Mouse (Mus musculus) spleen, postnatal 10 days (tissue): ENCODE measurements at regions not wholly inside any gene's neighbourhood (a gene's known extent, or its start where the extent isn't known, plus 50 kb on each side); places are given as distances from the start of the nearest gene placed in this dataset.
"Not testable (repeated sequence)": the region's sequence is repeated elsewhere in the genome, so short reads cannot be mapped to it uniquely, and the experiment has no call there.

Experiments used
- DNase-seq, 2 experiments: peaks; one replicate each; pipeline ENCODE4 v3.0.0; 2021 to 2022; ENCODE audit warnings: low spot score in 2 of 2

DNA sequence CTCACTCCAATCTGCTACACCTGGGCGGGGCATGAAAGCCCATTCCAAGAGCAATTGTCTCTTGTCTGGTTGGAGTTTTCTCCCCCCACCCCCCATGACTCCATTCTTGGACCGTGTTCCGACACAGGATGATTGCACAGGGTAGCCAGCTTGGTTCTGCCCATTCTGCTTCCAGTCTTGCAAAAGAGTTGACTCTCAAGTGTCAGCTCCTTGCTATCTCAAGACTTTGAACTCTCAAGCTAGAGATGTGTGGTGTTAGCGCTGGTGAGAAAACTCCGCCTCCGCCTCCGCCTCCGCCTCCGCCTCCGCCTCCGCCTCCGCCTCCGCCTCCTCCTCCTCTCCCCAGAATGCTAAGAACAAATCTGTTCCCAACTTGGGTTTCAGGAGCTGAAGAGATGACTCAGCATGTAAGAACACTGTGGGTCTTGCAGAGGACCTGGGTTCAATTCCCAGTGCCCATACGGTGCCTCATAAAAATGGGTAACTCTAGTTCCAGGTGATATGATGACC, 135.1 kb downstream of the Bcat1 start:
- DNase-seq: no peak

DNA sequence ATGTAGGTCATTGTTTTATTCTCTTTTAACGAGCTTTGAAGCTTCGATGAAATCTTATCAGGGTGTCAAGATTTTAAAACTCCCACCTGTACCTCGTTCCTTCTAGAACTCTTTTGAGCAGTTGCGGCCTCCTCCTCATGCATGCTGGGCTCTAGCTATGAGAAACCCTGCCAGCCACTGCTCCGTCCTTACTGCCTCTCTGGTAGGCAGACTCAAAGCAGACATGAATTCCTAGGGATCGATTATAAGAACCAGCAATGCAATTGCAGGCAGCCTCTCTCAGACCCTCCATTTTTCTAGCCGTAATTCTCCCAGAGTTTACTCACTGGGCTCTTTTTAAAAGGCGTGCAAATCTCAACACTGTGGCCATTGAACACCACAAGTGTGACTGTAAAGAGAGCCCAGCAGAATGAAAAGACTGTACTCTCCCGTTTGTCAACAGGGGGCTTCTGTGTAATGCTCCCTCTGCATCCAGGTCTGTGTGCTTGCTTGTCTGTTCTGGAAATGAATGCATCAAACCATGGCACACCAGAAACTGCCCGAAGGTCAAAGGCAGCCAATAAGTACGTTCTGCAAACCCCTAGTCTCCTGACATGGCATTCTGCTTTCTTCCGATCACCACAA, 137.3 kb downstream of the Bcat1 start:
- DNase-seq: no peak

DNA sequence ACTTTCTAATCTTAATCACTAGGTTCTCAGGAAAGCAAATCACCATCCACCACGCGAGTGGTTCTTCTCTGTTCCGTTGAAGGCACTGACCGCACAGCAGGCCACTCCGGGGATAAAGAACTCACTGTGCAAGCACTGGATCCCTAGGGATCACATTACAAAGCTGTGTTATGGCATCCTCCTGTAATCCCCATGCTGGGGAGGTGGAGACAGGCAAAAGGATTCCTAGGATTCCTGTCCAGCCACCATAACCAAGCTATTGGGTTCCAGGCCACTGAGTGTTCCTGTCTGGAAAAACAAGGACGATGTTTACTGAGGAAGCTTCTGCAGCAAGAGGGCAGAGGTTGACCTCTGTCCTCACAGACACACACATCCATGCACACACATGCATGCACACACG, 138.8 kb downstream of the Bcat1 start:
- no peak for DNase-seq

DNA sequence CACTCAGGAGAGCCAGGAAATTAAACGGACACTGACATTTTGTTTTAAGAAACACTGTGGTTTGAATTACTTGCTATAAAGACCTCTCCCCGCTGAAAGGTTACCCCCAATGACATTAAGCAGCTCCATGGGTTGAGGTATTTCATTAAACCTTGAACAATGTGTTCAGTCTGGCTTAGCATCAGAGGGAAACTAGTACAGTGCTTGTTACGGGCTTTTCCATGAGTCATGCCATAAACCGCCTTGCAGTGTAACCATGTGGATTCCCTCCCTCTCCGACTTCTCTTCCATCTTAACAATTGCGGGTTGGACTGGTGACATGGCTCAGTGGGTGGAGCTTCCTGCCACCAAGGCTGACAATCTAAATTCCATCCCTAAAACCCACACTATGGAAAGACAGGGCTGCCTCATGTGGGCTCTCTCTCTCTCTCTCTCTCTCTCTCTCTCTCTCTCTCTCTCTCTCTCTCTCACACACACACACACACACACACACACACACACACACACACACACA, 142.2 kb downstream of the Bcat1 start:
- DNase-seq: no peak

DNA sequence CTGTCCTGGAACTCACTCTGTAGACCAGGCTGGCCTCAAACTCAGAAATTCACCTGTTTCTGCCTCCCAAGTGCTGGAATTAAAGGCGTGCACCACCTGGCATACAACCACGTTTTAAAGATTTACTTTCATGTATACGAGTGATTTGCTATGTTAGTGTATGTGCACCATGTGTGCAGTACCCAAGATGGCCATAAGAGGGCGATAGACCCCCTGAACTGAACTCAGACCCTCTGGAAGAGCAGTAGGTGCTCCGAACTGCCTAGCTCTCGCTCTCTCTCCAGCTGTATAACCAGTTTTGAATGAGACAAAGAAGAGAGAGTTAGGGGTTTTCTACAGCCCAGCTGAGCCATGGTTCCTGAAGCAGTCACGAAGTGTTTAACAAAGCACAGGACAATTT, 143.6 kb downstream of the Bcat1 start:
- no peak for DNase-seq

DNA sequence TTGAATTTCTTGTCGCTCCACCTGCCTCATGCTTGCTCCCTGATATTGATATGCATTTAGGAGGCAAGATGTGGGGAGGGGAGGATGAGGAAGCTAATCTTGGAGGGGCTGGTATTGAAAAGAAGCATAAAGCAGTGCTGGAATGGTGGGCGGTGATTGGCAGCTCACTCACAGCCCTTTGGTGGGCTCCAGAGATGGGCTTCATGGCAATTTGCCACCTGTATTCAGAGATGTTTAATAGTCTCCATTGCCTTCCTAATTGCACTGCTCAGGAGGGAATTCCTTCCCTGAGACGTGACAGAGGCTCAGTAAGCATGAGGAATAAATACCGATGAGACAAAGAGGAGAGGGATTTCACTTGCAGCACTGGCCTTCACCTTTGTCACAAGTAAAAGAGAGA, 146.0 kb downstream of the Bcat1 start:
- DNase-seq: no peak

DNA sequence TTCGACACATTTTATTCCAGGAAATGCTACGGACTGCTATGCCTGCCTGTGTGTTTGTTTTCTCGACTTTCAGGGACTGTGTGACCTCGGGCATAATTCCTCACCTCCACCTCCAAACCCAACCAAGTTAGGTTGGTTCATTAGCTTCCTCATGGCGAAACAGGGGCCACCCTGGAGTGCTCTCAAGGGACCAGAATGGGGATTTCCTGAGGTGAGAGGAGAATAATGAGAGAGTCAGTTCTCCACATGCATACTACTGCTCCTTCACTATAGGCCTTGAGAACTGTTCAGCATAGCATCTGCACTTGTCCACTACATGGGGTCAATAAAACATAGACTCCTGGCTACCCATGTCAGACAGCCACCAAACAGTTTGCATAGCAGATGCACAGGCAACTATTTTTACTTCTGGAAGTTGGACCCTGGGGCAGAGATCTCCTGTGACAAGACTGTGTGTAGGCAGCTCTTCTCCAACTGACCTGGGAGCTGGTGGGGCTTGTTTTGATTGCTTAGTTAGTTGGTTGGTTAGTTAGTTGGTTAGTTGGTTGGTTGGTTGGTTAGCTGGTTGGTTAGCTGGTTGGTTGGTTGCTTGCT, 146.6 kb downstream of the Bcat1 start:
- no peak for DNase-seq

DNA sequence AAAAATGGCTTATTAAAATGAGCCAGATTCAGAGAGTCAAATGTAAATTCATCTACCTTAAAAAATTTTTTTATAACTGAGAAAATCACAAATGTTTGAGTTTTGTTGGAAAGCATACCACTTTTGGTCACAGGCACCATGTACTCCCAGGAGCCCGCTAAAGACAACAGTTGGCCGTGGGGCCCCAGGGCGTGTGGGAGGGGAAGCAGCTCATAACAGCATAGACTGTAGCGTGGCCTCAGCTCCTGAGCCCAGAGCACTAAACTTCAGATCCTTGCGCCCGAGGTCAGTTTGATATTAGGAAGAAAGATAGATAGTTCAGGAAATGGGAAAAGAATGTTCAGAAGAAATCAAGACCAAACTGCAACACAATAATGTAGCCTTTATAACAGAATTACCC, 145.8 kb upstream of the Sox5 start:
- peak in 1 of 2 experiments; percentile 34 for DNase-seq

DNA sequence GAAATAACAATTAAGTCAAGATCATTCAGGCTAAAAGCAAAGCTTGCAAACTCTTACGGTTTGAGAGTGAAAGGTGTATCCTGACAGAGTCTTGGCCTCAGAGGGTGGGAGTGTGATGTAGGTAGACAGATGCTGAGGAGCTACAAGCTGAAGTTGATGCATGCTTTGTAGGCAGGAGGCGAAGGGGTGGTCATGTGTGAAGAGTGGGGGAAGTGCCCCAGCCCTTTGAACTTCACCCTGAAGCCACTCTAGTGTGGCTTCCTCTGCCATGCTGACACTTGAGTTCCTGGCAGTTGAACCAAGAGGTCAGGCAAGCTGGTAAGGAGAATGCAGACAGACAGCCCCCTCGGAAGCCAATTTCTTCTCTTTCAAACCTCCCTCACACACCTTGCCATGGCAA, 141.0 kb upstream of the Sox5 start:
- DNase-seq: peak in 1 of 2 experiments; percentile 47

DNA sequence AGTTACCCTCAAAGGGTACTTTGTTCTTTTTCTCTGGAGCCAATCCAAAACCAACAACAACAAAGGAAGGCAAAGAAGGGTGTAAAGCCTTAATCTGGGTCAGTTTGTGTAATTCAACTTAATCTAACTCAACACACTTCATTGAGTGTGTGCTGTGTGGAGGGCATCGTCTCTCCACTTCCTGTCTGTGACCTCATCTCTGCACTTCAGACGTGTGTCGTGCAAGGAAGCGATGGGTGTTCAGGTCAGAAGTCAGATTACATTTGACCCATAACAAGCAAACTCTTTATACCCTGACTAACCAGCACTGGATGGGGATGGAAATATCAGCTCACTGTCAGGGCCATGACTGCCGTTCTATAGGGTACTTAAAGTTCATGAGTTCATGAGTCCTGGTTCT, 138.0 kb upstream of the Sox5 start:
- DNase-seq: no peak

DNA sequence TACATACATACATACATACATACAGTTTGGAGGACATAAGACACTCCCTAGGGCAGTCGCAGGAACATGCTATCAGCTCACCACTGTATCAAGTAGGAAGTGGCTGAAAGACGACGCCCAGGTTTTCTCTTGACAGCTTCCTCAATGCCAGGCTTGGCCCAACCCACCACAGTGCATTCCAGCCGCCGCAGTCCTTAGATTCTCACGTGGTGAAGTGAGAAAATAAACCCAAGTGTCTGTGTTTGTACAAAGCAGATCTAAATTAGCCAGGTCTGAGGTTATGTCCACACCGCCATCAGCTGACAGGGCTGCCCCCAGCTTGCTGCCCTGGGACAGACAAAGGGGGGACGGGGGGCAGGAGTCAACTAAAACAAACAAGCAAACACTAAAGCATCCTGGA, 135.4 kb upstream of the Sox5 start:
- no peak for DNase-seq

DNA sequence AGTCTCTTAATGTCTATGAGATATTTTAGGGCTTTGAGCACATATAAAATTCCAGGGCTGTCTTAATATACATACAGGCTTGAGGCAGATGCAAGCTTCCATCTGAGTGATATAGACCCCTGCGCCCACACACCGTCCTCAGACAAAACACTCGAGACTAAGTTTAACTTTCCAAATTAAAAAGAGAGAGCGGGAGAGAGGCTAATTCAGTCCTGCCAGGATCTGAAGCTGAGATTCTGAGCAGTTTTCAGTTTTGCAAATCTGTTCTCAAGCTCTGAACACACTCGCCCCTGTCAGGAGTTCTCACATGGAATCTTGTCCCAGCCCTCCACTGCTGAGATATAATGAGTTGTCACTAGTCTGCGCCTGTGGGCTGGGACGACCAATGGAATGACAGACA, 130.0 kb upstream of the Sox5 start:
- DNase-seq: no peak

DNA sequence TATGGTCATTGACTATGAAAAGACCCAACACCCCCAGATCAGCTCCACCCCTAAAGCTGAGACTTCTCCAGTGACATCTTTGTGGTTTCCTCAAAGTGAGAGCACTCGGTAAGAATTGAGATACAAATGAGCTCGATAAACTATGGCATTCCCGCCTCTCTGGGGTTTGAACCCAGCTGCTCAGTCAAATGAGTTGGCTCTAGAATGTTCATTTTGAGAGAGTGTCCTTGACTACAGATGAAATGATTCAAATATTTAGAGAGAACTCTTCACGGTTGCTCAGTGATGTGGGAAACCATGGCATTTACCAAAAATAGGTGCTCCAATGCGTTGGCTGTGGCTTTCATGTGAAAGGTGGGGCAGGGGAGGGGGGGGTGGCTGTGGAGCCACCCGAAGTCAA, 128.6 kb upstream of the Sox5 start:
- DNase-seq: no peak

DNA sequence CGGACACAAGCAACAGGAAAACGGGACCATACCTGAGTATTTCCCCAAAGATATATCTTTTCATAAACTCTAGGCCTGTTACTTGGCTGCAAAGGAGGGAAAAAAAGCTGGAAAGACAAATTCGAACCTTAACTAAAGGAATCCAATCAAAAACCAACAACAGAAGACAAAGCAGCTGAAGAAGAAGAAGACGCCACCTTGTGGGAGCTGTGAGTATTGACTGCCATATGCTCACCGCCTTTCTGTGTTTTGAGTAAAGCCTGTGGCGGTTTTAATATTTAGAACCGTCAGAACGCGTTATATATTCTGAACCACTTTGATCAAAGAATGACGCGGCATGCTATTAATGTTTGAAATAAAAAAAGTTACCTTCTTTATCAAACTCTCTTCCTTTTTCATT, 126.9 kb upstream of the Sox5 start:
- DNase-seq: no peak

DNA sequence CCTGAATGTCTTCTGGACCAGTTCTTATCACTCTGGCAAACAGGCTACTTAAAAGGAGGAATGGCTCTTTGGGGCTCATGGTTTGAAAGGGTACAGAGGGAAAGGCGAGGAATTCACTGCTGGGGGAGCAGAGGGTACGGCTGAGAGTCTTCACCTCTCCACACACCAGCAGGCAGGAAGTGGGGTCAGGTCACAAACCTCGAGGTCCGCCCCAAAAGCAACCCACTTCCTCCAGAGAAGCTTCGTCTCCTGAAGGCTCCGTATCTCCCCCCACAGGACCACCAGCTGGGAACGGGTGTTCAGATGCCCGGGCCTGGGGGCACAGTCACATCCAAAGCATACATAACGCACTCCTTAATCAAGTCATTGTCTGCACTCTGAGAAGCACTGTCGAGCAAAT, 121.4 kb upstream of the Sox5 start:
- DNase-seq: peak; percentile 20 to 46

DNA sequence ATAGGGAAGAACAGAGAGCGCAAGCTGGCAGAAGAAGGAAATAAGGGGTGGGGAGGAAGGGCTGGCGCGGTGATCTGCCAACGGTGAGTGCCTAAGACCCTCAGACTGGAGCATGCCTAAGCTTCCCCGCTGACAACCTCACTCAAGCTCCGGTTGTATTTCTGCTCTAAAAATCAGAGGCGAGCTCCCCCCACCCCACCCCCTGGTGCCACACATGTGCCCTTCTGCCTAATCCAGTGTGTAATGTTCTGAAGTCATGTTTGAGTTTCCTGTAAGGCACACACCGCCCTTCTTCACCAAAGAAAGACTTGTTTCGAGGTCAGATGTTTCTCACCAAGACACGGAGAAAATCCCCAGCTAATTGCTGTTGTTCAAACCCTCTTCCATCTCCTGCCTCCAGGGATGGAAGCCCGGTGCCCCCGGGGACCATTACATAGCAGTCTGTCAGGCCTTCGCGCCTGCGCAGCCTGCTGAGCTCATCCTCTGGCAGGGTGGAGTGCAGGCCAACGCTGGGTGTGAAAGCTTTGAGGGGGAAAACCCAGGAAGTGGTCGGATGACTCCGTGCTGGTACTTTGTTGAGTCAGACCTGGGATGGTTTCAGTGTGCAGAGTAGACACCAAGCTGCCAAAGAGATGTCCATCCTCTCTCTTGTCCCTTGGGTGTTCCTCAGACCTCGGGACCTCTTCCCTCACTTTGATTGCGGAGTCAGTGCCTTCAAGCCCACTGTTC, 120.7 kb upstream of the Sox5 start:
- peak; percentile 57 to 79 for DNase-seq

DNA sequence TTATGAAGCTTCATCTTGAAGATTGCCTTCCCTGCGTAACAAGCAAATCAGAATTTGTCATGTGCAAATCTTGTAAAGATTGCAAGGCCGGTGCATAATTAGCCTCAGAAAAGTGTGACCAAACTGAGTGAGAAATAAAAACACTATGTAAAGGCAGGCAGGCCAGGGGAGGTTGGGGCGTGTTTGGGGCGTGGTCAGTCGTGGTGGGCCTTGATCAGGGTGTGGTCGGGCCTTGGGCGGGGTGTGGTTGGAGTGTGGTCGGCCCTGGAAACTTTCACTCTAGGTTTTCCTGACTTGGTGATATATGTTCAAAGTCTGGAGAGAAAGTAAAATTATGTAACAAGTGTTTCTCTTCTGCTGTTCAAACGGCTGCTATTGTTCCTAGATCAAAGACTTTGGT, 120.0 kb upstream of the Sox5 start:
- DNase-seq: peak; percentile 43 to 86

DNA sequence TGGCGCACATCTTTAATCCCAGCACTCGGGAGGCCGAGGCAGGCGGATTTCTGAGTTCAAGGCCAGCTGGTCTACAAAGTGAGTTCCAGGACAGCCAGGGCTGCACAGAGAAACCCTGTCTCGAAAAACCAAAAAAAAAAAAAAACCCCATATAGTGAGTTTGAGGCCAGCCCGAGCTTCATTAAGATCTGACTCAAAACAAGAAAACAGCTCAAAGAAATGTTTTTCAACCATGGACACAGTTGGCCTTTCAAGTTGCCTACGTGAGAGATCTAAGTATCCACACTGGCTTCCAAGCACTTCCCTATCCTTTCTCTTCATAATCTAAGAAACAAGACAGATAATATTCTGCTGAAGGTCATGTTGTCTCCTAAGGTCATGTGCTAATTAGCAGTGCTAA, 119.1 kb upstream of the Sox5 start:
- DNase-seq: not testable (repeated sequence)

DNA sequence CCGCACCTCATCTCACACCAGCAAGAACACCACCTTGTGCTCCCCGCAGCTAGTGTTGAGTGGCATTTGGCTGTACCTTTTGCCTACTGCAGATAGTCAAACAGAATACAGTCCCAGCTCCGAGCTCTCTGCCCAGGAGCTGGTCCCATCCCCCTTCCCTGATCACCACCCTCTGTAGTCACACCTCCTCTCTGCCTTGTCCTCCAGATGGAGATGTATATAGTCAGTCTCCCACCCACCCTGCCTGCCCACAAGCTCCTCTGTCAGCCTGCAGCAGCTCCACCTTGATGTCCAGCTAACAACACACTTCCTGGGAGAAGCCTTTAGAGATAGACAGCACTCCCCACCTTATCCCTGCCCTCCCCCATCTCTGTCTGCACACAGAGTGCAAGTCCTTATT, 115.7 kb upstream of the Sox5 start:
- no peak for DNase-seq

DNA sequence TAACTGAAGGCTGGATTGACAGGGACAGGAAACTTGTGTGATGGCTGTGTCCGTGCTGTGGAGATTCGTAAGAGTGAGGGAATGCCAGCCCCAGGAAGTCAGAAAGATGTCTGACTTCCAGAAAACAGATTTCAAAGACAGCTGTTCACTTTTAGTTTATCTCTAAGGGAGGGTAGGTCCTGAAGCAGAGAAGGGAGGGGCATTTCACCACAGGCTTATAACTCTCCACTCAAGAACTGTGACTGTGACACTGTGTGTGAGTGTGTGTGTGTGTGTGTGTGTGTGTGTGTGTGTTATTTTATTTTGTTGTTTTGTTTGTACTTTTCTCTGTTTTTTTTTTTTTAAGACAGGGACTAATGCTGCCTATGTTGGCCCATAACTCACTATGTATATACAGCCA, 109.1 kb upstream of the Sox5 start:
- no peak for DNase-seq

DNA sequence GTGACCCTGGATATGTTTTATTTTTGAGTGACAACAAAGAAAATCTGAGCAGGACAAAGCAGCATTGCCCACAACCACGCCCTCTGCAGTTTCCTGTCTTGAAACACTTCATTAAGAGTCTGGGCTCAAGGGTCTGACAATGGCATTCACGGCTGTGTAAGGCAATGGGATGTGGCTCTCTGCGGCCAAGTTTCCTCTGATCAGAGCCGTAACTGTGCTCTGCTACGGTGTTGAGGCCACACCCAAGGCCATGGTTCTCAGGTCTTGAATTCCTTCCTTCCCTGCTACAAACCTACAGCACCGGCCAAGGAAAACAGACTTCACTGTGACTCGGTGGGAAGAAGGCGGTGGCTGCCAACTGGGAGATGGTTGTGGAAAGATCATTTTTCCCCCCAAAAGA, 108.4 kb upstream of the Sox5 start:
- DNase-seq: no peak

DNA sequence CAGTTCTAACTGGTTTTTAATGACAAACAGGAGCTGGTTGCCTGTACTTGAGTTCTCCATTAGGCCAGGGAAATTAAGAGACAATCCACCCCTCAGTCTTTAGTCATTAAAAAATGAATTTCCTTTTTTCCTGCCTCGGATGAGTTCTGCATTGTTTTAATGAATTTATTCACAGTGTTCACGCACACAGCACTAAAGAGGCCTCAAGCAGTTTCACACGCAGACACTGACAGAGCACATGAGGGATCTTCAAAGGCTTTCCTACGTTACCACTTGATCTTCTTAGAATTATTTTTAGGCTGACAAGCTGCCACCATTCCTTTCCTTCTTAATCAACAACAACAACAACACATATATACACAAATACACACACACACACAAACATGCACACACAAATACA, 101.3 kb upstream of the Sox5 start:
- DNase-seq: no peak

DNA sequence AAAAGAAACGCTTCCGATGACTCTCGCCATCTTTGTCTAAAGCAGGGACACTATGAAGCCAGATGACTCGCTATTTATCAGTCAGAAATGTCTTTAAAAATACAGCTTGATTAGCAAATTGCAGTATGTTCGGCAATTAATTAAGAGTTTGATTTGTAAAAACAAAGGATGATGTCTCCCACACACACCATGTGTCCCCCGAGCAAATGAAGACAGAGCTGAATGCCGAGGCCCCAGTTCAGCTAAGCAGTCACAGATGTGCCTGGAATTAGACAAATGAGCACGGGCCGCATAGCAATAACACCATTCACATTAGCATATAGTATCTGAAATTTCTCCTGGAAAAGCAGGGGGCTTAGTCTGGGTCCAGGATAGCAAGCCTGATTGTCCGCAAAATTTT, 98.3 kb upstream of the Sox5 start:
- no peak for DNase-seq
